Mouse (Mus musculus) intestine, postnatal 0 days (tissue): Measurements from ENCODE around the gene Elfn1. TPM values are rescaled to one million over a fixed set of nuclear protein-coding genes. Genes with fewer than 3 reads are reported as not detected.

Source experiments
- ATAC-seq: fragments of 200-750 bp; cut with Nextera tagmentation; 2 replicates; pipeline ENCODE4 v1.8.0; 2017; ENCODE audit warnings: mild to moderate bottlenecking, moderate TSS enrichment, moderate library complexity
- H3K27ac ChIP-seq: fragments of 300-500 bp; sonication (generic); 2 replicates; pipeline ENCODE4 v1.5.1; 2014; ENCODE audit warnings: mild to moderate bottlenecking, low read depth, low read length, moderate library complexity
- H3K27me3 ChIP-seq: fragments of 300-500 bp; sonication (generic); replicated peaks from 2 replicates; pipeline ENCODE4 v1.6.1; 2014; ENCODE audit warnings: low read length, mixed read lengths; ENCODE audit not compliant: control insufficient read depth, insufficient read depth
- H3K36me3 ChIP-seq: fragments of 300-500 bp; sonication (generic); 2 replicates; pipeline ENCODE4 v1.6.1; 2014; ENCODE audit warnings: mild to moderate bottlenecking, moderate library complexity; ENCODE audit not compliant: control insufficient read depth, insufficient read depth
- H3K4me1 ChIP-seq: fragments of 300-500 bp; sonication (generic); replicated peaks from 2 replicates; pipeline ENCODE4 v1.6.1; 2014; ENCODE audit warnings: antibody characterized with exemption, low read length, mixed read lengths; ENCODE audit not compliant: control insufficient read depth, insufficient read depth
- H3K4me2 ChIP-seq: fragments of 300-500 bp; sonication (generic); replicated peaks from 2 replicates; pipeline ENCODE4 v1.6.1; 2014; ENCODE audit warnings: low read depth, mild to moderate bottlenecking, moderate library complexity
- H3K4me3 ChIP-seq: fragments of 300-500 bp; sonication (generic); 2 replicates; pipeline ENCODE4 v1.5.1; 2014; ENCODE audit warnings: low read depth, low read length
- H3K9ac ChIP-seq: fragments of 300-500 bp; sonication (generic); 2 replicates; pipeline ENCODE4 v1.6.1; 2014; ENCODE audit warnings: mild to moderate bottlenecking, low read depth, low read length
- H3K9me3 ChIP-seq: fragments of 300-500 bp; sonication (generic); 2 replicates; pipeline ENCODE4 v1.6.1; 2016; ENCODE audit warnings: mixed run types; ENCODE audit not compliant: control insufficient read depth
- CTCF ChIP-seq: sonication (generic); IDR thresholded peaks from 2 replicates; pipeline ENCODE4 v1.5.1; 2016; ENCODE audit warnings: low read depth, mild to moderate bottlenecking, control low read depth, antibody characterized with exemption, moderate library complexity
- WGBS: fragments of 180-500 bp; shearing (Covaris S2); extraction: QIAGEN DNeasy Blood & Tissue Kit; methylation state at CpG from one replicate; pipeline ENCODE4 v1.1.7; 2014; 5-methylcytosine and 5-hydroxymethylcytosine counted together
- polyA plus RNA-seq: library from polyadenylated mRNA; unstranded; fragments of >200 nt; fragmentation: Nextera tagmentation; extraction: Ambion mirVana; gene quantifications from 2 replicates; pipeline ENCODE4 v1.2.1, GENCODE M21; 2015

Gene Elfn1
- polyA plus RNA-seq, 1 experiment from 2014 or later = 0.12 TPM

DNA sequence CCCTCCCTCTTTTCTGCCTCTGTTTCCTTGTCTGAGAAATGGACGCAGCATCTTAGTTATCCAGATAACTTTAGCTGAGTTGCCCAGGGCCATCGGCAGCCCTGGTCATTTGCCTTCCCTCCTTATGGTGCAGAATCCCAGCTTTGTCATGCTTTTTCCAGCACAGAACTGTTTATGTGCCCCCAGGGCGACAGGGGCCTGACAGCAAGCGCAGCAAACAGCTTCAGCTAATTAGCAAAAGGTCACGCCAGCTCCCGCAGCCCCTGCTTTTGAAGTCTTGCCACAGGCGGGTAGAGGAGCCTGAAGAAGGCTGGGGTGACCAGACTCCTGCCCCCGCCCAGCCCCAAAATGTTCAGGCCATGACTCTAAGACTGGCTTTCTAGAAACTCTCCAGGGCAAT lies 41.6 kb downstream of the Elfn1 start:
- no peaks in the 10 kb centered on the region for H3K27me3 ChIP-seq
- no peak overlapping the region for H3K4me2 ChIP-seq
- no peaks in the 10 kb centered on the region for H3K4me1 ChIP-seq
- no peaks in the 10 kb centered on the region for H3K9me3 ChIP-seq
- H3K27ac ChIP-seq = no peak overlapping the region
- WGBS = 78% methylated on average over 8 of the region's 8 CpGs
- no peak overlapping the region for H3K9ac ChIP-seq
- no peak for TF ChIP-seq CTCF
- H3K36me3 ChIP-seq = no peaks in the 10 kb centered on the region
- ATAC-seq = no peak
- H3K4me3 ChIP-seq = no peak overlapping the region

DNA sequence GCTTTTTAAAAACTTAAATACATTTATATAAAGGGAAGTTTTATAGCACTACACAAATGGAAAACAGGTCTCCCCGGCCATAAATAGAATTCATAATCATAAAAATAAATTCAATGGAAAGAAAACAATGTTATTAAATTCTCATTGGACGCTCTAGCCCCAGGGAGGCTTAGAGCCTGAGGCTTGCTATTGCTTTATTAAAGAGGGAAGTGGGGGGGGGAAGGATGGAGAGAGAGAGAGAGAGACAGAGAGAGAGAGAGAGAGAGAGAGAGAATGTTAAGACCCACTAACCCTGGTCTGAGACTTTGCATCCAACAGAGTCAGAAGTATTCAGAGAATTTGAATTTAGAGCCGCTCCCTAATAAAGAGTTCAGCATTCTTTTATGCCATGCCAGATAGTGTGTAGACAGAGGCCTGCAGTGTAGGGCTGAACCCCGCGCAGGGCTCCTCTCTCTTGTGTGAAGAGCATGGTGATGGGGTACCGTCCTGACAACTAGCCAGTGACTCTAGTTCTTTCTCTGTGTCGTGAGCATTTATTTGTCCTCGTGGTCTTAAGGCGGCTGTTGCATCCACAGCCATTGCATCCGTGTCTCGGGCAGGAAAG lies 42.3 kb downstream of the Elfn1 start:
- no peak for ATAC-seq
- no peak overlapping the region for H3K27ac ChIP-seq
- H3K27me3 ChIP-seq = no peaks in the 10 kb centered on the region
- H3K4me3 ChIP-seq = no peak overlapping the region
- no peaks in the 10 kb centered on the region for H3K4me1 ChIP-seq
- WGBS = 69% methylated on average over 11 of the region's 11 CpGs
- no peak for TF ChIP-seq CTCF
- H3K36me3 ChIP-seq = no peaks in the 10 kb centered on the region
- H3K9me3 ChIP-seq = no peaks in the 10 kb centered on the region
- H3K9ac ChIP-seq = no peak overlapping the region
- no peak overlapping the region for H3K4me2 ChIP-seq

DNA sequence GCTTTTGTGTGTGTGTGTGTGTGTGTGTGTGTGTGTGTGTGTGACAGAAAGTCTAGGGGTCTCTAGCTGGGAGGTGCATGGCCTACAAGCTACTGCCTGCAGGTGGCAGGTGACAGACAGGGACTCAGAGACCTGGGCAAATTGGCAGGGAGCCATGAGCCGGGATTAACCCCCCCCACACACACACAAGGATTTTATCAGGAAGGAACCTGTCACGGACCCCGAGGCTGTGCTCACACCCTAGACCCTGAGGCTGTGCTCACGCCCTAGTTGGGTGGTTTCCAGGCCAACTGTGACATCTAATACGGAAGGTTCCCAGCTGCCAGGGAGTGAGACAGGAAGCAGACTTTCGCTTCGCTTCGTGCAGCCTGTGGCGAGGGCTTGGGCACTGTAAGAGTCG lies 49.1 kb downstream of the Elfn1 start:
- TF ChIP-seq CTCF = peak; percentile 31
- H3K4me2 ChIP-seq = peak overlapping the region; percentile 40
- H3K4me3 ChIP-seq = no peak overlapping the region
- H3K36me3 ChIP-seq = no peaks in the 10 kb centered on the region
- H3K9ac ChIP-seq = no peak overlapping the region
- H3K4me1 ChIP-seq = 0 out of 2 replicates have a peak, but pooled peaks cover 3% of the 10 kb centered on the region
- H3K27ac ChIP-seq = no peak overlapping the region
- 13% methylated on average over 10 of the region's 10 CpGs for WGBS
- H3K27me3 ChIP-seq = no peaks in the 10 kb centered on the region
- H3K9me3 ChIP-seq = no peaks in the 10 kb centered on the region
- ATAC-seq = peak; percentile 35; the same call in 1 of the 2 replicates

DNA sequence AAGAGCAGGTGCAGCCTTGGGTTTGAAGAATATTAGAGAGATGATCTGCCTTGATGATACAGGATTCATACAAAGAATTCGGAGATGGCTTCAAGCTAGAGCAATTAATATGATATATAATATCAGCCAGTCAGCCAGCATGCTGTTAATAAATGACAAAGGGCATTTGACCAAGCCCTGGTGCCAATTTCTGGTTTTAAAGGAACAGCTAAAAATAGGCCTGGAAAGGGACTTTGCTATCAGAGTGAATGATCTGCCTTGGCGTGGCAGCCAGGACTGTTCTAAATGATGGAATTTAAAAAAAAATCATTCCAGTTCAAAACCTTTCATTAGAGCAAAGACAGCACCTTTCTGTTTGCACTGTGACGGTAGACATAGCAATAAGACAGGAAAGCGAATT lies 52.0 kb downstream of the Elfn1 start:
- Histone ChIP-seq H3K27ac (no peak overlapping the region), H3K27me3 (no peaks in the 10 kb centered on the region), H3K9ac (no peak overlapping the region), H3K4me1 (0 out of 2 replicates have a peak, but pooled peaks cover 3% of the 10 kb centered on the region), H3K9me3 (no peaks in the 10 kb centered on the region), H3K4me3 (no peak overlapping the region), H3K4me2 (no peak overlapping the region), H3K36me3 (no peaks in the 10 kb centered on the region)
- no peak for TF ChIP-seq CTCF
- WGBS = 81% methylated on average over 4 of the region's 4 CpGs
- no peak for ATAC-seq

DNA sequence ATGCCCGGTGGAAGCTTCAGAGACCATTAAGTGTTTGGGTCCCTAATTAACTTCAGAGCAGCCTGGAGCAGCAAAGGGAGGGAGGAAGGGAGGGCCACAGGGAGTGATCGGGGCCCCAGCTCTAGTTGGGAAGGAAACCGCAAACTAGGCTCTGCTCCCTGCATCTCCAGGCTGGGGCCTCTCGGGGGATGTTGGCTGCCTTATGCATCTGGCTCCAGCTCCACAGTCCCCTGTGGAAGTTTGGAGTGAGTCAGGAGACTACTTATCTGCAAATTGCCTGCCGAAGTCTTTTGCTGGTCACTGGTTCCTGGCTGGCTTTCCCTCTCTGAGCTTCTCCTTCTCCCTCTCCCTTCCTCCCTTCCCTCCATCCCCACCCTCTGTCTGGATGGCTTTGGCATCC lies 56.6 kb downstream of the Elfn1 start:
- H3K9ac ChIP-seq = no peak overlapping the region
- no peak for ATAC-seq

DNA sequence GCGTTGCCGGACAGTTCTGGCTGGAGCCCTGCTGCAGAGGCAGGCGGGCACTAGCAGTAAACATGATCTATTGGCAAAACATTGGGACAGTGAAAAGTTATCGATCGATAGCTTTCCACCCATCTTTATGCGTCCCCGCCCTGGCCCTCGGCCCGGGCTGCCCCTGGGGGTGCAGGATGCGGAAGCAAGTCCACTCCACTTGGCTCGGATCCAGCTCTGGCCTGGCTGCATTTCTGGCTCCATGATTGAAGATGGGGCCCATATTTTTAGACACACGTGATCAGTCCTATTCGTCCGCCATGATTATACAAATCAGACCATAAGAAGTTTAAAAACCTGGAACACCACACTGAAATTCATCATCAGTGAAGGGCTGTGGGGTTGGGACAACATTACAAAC lies 57.9 kb downstream of the Elfn1 start:
- H3K27me3 ChIP-seq = no peaks in the 10 kb centered on the region
- no peak for TF ChIP-seq CTCF
- no peak overlapping the region for H3K9ac ChIP-seq
- no peaks in the 10 kb centered on the region for H3K36me3 ChIP-seq
- 76% methylated on average over 14 of the region's 14 CpGs for WGBS
- no peaks in the 10 kb centered on the region for H3K4me1 ChIP-seq
- H3K9me3 ChIP-seq = no peaks in the 10 kb centered on the region
- no peak overlapping the region for H3K4me2 ChIP-seq
- ATAC-seq = no peak
- H3K27ac ChIP-seq = no peak overlapping the region
- no peak overlapping the region for H3K4me3 ChIP-seq

More for the DNA sequence above, 56.6 kb downstream of the Elfn1 start:
- WGBS = 61% methylated on average over 5 of the region's 5 CpGs
- Histone ChIP-seq H3K4me3 (no peak overlapping the region), H3K9me3 (no peaks in the 10 kb centered on the region), H3K27me3 (no peaks in the 10 kb centered on the region), H3K4me1 (no peaks in the 10 kb centered on the region), H3K4me2 (no peak overlapping the region), H3K36me3 (no peaks in the 10 kb centered on the region), H3K27ac (no peak overlapping the region)
- TF ChIP-seq CTCF = no peak
